Mouse (Mus musculus) bone marrow, adult 2 months (tissue): ENCODE measurements around the gene Ramac.

Source experiments
- CTCF ChIP-seq: fragments of 200-500 bp; IDR thresholded peaks from 2 replicates; pipeline ENCODE4 v1.5.1; 2011; ENCODE audit warnings: low read length, control low read depth; ENCODE audit not compliant: control insufficient read depth, insufficient read depth
- POLR2A ChIP-seq: fragments of 200-500 bp; IDR thresholded peaks from 2 replicates; pipeline ENCODE4 v1.6.1; 2011; ENCODE audit warnings: low read depth, mild to moderate bottlenecking, control low read depth, low read length, borderline replicate concordance; ENCODE audit not compliant: control insufficient read depth

- TF ChIP-seq CTCF: no peak
- no peak for TF ChIP-seq POLR2A
These were observed 41.5 kb upstream of the Ramac start for GRCm38 (mm10) chr7:81721271-81721670.
